Mouse (Mus musculus) intestine, embryonic 14.5 days (tissue): ENCODE measurements around the gene Mta2. TPM values are rescaled to one million over a fixed set of nuclear protein-coding genes. Genes with fewer than 3 reads are reported as not detected.

Experiments used
- ATAC-seq: fragments of 200-750 bp; cut with Nextera tagmentation; replicated peaks from 2 replicates; pipeline ENCODE4 v1.8.0; 2017; ENCODE audit warnings: low read depth, moderate number of reproducible peaks, moderate TSS enrichment, moderate library complexity; ENCODE audit not compliant: low FRiP score, low TSS enrichment
- DNase-seq: peaks from one replicate; pipeline ENCODE4 v3.0.0-alpha.2; 2018; ENCODE audit warnings: low spot score
- H3K27ac ChIP-seq: fragments of 300-500 bp; sonication (generic); 2 replicates; pipeline ENCODE4 v1.5.1; 2014; ENCODE audit warnings: low read depth, mild to moderate bottlenecking, control low read depth
- H3K27me3 ChIP-seq: fragments of 300-500 bp; sonication (generic); replicated peaks from 2 replicates; pipeline ENCODE4 v1.6.1; 2014; ENCODE audit warnings: low read length, control low read depth; ENCODE audit not compliant: control insufficient read depth, insufficient read depth
- H3K36me3 ChIP-seq: fragments of 300-500 bp; sonication (generic); 2 replicates; pipeline ENCODE4 v1.6.1; 2014; ENCODE audit warnings: low read length, control low read depth; ENCODE audit not compliant: control insufficient read depth, insufficient read depth
- H3K4me1 ChIP-seq: fragments of 300-500 bp; sonication (generic); replicated peaks from 2 replicates; pipeline ENCODE4 v1.6.1; 2014; ENCODE audit warnings: low read length, control low read depth, mixed read lengths; ENCODE audit not compliant: control insufficient read depth, insufficient read depth
- H3K4me2 ChIP-seq: fragments of 300-500 bp; sonication (generic); 2 replicates; pipeline ENCODE4 v1.6.1; 2014; ENCODE audit warnings: low read length
- H3K4me3 ChIP-seq: fragments of 300-500 bp; sonication (generic); 2 replicates; pipeline ENCODE4 v1.5.1; 2014; ENCODE audit warnings: low read depth, low read length, control low read depth, mixed read lengths
- H3K9ac ChIP-seq: fragments of 300-500 bp; sonication (generic); 2 replicates; pipeline ENCODE4 v1.6.1; 2014; ENCODE audit warnings: mild to moderate bottlenecking, low read length
- H3K9me3 ChIP-seq: fragments of 300-500 bp; sonication (generic); 2 replicates; pipeline ENCODE4 v1.6.1; 2016; ENCODE audit warnings: low read length, control low read depth; ENCODE audit not compliant: control insufficient read depth
- WGBS: fragments of 180-500 bp; shearing (Covaris S2); extraction: QIAGEN DNeasy Blood & Tissue Kit; methylation state at CpG from one replicate; pipeline ENCODE4 v1.1.7; 2014; 5-methylcytosine and 5-hydroxymethylcytosine counted together
- polyA plus RNA-seq: library from polyadenylated mRNA; unstranded; fragments of >200 nt; fragmentation: Nextera tagmentation; extraction: Ambion mirVana; gene quantifications from 2 replicates; pipeline ENCODE4 v1.2.1, GENCODE M21; 2014

Gene Mta2
- polyA plus RNA-seq, 1 experiment from 2014 or later, result 40.3 TPM

DNA sequence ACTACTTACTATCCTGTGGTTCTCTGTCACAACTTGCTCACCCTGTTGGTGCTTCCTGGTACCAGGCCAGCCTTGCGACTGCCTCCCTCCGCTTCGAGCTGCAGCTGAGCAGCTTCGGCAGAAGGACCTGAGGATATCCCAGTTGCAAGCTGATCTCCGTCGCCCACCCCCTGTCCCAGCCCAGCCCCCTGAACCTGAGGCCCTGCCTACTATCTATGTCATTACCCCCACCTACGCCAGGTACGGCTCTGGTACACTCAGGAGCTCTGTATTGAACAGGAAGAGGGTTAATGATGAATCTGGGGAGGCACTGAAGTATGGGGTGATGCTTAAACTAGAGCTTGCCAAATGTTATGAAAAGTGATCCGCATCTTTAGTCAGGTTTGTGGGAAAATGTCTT lies 19.9 kb upstream of the Mta2 start:
- H3K4me1 ChIP-seq, result peaks cover 11% of the 10 kb centered on the region
- H3K27me3 ChIP-seq, result no peaks in the 10 kb centered on the region
- H3K9ac ChIP-seq, result no peak overlapping the region
- no peak overlapping the region for H3K27ac ChIP-seq
- no peaks in the 10 kb centered on the region for H3K9me3 ChIP-seq
- peak overlapping the region; percentile 65; the same call in 1 of the 2 replicates for H3K4me2 ChIP-seq
- peaks cover 32% of the 10 kb centered on the region for H3K36me3 ChIP-seq
- DNase-seq (no peak), ATAC-seq (no peak)
- H3K4me3 ChIP-seq, result peak overlapping the region; percentile 87; the same call in 1 of the 2 replicates
- 80% methylated on average over 9 of the region's 9 CpGs for WGBS

DNA sequence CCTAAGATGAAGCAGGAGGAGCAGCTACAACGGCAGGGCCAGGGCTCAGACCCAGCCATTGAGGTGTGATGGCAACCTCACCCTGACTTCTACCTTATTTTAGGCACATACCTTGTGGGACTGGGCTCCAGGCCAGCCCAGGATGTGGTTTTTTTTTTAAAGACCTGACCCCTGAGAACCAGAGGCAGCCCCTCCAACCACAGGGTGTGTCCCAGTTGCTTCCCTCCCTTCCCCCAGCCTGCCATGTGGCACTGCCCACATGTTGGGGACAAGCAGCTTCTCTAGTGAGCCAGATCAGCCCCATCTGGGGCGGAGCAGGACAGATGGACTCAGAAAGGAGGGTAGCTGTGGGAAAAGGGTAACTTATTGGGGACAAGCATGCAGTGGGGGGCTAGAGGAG lies 14.9 kb upstream of the Mta2 start:
- H3K4me3 ChIP-seq, result no peak overlapping the region
- H3K27ac ChIP-seq, result no peak overlapping the region
- H3K4me1 ChIP-seq, result peaks cover 16% of the 10 kb centered on the region
- 91% methylated on average over 2 of the region's 2 CpGs for WGBS
- H3K27me3 ChIP-seq, result no peaks in the 10 kb centered on the region
- DNase-seq (no peak), ATAC-seq (no peak)
- H3K9ac ChIP-seq, result no peak overlapping the region
- peaks cover 36% of the 10 kb centered on the region for H3K36me3 ChIP-seq
- H3K9me3 ChIP-seq, result no peaks in the 10 kb centered on the region
- H3K4me2 ChIP-seq, result no peak overlapping the region

DNA sequence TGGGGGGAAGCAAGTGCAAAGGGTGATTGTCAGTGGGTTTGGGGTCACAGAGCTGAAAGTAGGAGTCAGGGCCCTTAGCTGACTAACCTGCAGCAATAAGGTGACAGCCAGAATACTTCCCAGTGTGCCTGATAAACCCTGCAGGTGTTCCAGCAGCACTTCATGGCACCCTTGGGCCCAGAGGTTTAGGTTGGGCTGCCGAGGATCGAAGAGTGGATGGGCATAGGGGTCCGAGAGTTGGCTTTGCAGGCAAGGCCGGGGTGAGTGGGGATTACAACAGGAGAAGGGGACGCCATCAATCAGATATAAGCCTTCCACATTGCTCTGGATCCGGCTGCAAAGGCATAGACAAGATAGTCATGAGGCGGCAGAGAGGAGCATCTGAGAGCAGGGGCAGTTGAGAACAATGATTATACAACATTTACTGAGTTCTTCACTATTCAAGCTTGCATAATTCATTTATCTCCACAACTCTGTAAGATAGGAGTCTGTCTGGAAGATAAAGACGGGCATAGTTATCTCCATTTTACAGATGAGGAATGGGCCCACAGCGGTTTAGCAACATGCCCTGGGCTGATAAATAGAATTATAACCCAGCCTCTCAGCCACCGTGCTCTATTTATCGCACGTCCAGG lies 13.7 kb upstream of the Mta2 start:
- Histone ChIP-seq H3K4me1 (peaks cover 13% of the 10 kb centered on the region), H3K27me3 (no peaks in the 10 kb centered on the region), H3K9ac (no peak overlapping the region), H3K4me2 (no peak overlapping the region), H3K36me3 (peaks cover 32% of the 10 kb centered on the region), H3K27ac (no peak overlapping the region), H3K9me3 (no peaks in the 10 kb centered on the region), H3K4me3 (no peak overlapping the region)
- DNase-seq, result no peak
- ATAC-seq, result no peak
- WGBS, result 84% methylated on average over 12 of the region's 12 CpGs

DNA sequence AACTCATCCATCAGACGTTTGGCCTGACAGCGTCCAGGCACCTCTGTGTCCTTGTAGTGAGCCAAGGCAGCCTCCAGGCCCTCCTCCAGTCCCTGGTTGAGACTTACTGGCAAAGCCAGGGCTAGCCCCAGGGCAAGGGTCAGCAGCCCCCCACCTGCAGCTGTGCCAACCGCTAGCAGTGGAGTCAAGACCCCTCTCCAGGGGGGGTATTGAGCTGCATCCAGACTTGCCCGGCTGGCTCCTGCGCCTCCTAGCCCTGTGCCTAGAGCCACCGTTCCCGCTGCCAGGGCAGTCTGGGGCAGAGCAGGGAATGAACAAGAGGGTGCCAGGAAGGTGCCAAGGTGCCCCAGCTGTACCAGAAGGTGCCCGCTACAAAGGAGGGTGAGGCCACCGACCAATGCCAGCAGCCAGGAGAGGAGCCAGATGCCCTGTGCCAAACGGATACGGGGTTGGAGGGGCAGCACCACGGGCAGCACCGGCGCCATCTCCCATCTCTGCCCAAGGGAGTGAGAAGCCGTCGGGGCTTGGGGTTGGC lies 12.9 kb upstream of the Mta2 start:
- H3K4me3 ChIP-seq, result peak overlapping the region; percentile 78
- no peak for DNase-seq
- peak overlapping the region; percentile 78; the same call in 1 of the 2 replicates for H3K9ac ChIP-seq
- H3K27ac ChIP-seq, result peak overlapping the region; percentile 81
- H3K27me3 ChIP-seq, result no peaks in the 10 kb centered on the region
- H3K36me3 ChIP-seq, result peaks cover 34% of the 10 kb centered on the region
- H3K4me1 ChIP-seq, result peaks cover 13% of the 10 kb centered on the region
- peak overlapping the region; percentile 79 for H3K4me2 ChIP-seq
- no peaks in the 10 kb centered on the region for H3K9me3 ChIP-seq
- WGBS, result 18% methylated on average over 16 of the region's 16 CpGs
- ATAC-seq, result no peak; the same call in 1 of the 2 replicates

DNA sequence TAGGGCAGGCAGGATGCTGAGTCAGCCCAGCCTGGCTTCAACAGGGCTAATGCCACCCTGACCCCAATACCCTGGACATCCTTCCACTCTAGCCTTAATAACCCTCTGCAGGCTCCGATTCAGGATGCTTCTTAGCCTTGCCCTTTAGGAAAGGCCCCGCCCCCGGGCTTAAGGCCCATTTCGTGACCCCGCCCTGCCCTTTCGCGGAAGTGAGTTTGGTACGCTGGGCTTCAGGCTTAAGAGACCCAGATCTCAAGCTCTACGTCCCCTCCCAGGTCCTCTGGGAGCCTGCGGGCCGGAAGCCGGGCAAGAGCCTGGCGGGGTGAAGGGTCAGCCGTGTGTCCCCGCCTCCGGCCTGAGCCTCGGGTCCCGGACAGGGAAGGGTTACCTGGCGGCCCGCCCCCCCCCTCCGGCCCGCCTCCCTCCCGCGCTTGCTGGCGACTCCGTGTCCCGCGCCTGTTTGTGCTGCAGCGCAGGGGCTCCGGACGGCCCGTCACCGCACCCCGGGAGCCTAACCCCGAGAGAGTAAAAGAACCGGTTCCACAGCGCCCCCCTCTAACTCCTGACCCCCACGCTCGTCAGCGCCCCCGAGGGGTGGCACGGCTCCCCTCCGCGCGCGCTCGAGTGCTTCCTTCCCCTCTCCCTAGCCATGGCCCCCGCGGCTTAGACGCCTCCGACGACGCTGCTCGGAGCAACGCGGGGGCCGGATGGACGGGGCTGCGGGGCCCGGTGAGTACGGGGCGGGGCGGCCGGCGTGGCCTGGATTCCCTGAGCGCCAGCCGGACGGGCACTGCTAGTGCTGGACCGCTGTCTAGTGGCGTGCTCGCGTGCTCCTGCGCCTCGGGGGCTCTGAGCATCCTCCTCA lies 12.2 kb upstream of the Mta2 start, which contains the start of the genes Rom1 and Eml3:
TSS of gene Rom1 (minus strand) at position 133 of the 865 bp plus-strand sequence.
TSS of gene Eml3 (plus strand) at position 329 of the 865 bp plus-strand sequence.
- peak within 1 kb of the TSS; percentile 81 for H3K27ac ChIP-seq
- H3K9me3 ChIP-seq, result no peaks in the 10 kb centered on the region
- H3K9ac ChIP-seq, result peak within 1 kb of the TSS; percentile 78
- H3K36me3 ChIP-seq, result peaks cover 39% of the 10 kb centered on the region
- peak within 1 kb of the TSS; percentile 79 for H3K4me2 ChIP-seq
- under 1% methylated on average over 68 of the region's 74 CpGs for WGBS
- peaks cover 13% of the 10 kb centered on the region for H3K4me1 ChIP-seq
- H3K4me3 ChIP-seq, result peak within 1 kb of the TSS; percentile 78
- no peaks in the 10 kb centered on the region for H3K27me3 ChIP-seq
- ATAC-seq, result peak; percentile 81
- DNase-seq, result peak; percentile 84

DNA sequence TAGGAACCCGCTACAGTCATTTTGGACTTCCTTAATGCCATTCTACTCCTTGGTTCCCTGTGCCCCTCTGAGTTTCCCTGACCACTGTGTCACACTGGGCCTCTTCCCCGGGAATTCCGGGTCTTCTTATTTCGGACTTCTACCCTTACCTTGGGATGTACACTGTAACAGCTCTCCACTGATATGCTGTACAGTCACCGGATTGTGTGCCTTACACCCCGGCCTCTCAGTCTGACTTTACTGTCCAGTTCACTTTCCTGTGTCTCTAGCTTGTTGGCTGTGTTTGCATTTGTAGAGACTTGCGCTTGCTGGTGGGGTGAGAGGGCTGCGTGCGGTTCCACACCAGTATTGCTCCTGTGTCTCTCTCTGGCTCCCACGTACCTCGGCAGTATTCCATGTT lies 11.6 kb upstream of the Mta2 start:
- Histone ChIP-seq H3K36me3 (peaks cover 46% of the 10 kb centered on the region), H3K4me3 (peak overlapping the region; percentile 78), H3K4me2 (peak overlapping the region; percentile 79), H3K9ac (peak overlapping the region; percentile 78), H3K4me1 (peaks cover 13% of the 10 kb centered on the region), H3K9me3 (no peaks in the 10 kb centered on the region), H3K27me3 (no peaks in the 10 kb centered on the region), H3K27ac (peak overlapping the region; percentile 81)
- DNase-seq (no peak), ATAC-seq (peak; percentile 29)
- WGBS, result 9% methylated on average over 11 of the region's 11 CpGs

DNA sequence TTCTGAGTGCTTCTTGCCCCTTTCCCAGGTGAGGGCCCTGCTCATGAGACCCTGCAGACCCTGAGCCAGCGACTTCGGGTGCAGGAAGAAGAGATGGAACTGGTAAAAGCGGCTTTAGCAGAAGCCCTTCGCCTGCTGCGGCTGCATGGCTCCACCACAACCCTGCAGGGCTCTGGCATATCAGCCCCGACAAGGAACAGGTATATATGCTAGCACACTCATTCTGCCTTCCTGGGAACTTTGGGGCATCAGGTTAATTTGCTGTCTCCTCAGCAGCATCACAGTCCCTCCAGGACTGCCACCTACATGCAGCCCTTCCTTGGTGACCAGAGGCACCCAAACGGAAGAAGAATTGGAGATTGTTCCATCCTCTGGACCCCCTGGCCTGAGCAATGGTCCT lies 10.9 kb upstream of the Mta2 start:
- 81% methylated on average over 7 of the region's 7 CpGs for whole genome bisulfite sequencing
- peak overlapping the region; percentile 78 for H3K4me3 ChIP-seq
- no peaks in the 10 kb centered on the region for H3K9me3 ChIP-seq
- H3K27me3 ChIP-seq, result no peaks in the 10 kb centered on the region
- H3K9ac ChIP-seq, result peak overlapping the region; percentile 78
- H3K4me1 ChIP-seq, result peaks cover 13% of the 10 kb centered on the region
- ATAC-seq (no peak), DNase-seq (no peak)
- H3K4me2 ChIP-seq, result peak overlapping the region; percentile 79
- no peak overlapping the region for H3K27ac ChIP-seq
- H3K36me3 ChIP-seq, result peaks cover 46% of the 10 kb centered on the region

DNA sequence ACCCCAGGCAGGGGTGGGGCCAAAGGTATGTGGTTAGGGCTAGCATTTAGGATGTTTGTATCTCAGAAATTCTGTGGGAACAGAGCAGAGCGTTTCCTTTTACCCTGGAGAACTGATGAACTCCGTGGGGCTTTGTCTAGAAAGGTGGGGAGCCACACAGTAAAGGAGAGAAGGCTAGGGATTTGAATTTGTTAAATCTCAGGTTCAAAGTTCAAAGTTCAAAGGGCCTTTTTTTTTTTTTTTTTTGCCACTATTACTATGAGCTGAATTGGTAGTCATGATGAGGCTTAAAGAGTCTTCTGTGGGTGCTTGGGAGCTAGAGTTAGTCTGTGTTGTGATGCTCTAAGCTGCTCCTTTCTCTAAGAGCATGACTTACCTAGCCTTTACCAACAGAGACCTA lies 4.9 kb upstream of the Mta2 start:
- DNase-seq, result no peak
- Histone ChIP-seq H3K4me2 (no peak overlapping the region), H3K27ac (no peak overlapping the region), H3K9ac (no peak overlapping the region), H3K9me3 (no peaks in the 10 kb centered on the region), H3K36me3 (peaks cover 62% of the 10 kb centered on the region), H3K4me3 (no peak overlapping the region), H3K4me1 (peaks cover 5% of the 10 kb centered on the region; the same call in 1 of the 2 replicates), H3K27me3 (no peaks in the 10 kb centered on the region)
- WGBS, result 79% methylated on average over 2 of the region's 2 CpGs
- no peak for ATAC-seq
